Mouse (Mus musculus) CH12F3 (cell line): ENCODE measurements around the gene Calm1.

Experiments used
- in situ Hi-C: fragments of 300-500 bp; cut with MboI; formaldehyde crosslinking; loops from 2 replicates; pipeline ENCODE4 v1.14.3; 2020; ENCODE audit warnings: low sequenced_read_pairs

Gene Calm1

DNA sequence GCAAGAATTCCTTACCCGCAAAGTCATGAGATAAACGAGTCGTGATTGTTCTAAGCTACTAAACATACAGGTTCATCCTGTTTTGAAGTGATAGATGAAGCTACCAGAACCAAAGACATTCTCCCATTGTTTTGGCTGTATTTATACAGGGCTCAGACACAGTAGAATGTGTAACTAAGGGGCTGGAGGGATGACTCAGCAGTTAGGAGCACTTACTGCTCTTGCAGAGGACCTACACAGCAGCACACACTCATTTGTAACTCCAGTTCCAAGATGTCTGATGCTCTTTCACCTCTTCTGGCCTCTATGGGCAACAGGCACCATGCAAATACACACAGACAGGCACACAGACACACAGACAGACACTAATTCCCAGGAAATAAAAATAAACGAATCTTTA is 20.8 kb downstream of the Calm1 start:
- in situ Hi-C loops = no loop called here

DNA sequence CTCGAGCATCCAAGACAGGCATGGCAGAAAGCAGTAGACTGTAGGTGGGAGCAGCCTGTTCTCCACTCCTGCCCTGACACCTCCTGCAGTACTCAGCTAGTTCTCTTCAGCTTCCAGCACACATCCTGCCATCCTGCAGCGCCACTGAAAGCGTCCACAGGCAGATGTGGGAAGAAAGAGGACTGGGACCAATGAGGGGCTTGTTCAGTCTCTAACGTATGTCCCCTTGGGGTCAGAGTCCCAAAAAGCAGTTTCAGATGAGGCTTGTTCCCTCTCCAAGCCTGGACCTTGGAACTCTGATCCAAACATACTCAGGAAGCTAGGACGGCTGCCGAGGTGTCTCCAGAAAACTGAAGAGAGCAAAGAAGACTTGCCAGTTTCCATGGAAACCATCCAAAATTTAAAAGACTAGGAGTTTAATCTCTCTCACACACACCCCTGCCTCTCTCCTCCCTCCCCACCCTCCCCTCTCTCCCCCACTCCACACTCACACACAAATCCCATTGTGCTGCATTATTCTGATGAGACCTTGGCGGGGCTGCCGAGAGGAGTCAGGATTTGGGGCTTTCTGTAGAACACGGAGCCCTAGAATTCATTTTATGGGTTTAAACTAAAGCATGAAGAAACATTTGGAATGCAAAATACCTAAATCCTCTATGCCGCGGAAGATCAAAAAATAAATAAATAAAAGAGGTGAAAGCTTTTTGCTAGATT is 22.5 kb downstream of the Calm1 start:
- in situ Hi-C loops = no loop called here

DNA sequence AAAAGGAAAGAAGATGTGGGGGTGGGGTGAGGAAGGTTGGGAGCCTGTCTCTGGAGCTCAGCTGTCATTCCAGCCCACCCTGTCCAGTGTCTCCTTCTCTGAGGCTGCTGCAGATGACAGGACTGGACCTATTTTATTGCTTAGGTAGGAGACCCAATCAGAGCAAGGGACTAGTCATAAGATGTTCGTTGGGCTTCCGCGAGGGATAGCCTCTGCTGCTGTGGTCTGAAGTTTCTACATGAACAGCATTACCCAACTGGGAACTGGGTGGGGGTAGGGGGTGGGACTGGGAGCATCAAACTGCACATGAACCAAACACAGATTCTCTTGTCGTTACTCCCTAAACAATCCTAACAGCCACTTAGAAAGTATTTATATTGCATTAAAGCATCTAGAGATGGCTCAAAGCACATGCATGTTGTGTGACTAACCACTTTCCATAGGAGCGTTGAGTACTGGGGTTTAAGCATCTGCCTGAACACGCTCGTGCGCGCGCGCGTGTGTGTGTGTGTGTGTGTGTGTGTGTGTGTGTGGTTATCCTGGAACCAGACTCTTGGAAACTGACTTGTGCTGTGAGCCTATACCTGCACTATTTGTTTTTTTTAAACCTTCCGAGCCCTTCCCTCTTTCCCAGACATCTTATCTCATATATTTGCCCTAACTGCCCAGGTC is 23.2 kb downstream of the Calm1 start:
- in situ Hi-C loops = no loop called here

DNA sequence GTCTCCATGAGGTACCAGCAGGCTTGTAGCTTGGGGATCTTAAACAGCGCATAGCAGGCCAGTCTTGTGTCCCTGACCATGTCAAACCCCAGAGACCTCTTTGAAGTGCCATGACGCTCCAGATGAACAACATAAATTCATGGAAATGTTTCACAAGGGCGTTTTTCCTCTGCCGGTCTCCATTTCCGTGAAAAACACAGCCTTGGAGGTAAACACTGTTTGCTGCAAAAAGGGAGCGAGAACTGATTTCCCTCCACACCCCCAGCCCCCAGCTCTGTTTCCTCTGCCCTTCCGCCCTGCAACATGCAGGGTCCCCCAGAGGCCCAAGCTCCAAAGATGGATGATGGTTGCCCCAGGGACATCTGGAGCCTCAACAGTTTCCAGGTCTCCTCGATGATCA is 24.3 kb downstream of the Calm1 start:
- in situ Hi-C loops = no loop called here

DNA sequence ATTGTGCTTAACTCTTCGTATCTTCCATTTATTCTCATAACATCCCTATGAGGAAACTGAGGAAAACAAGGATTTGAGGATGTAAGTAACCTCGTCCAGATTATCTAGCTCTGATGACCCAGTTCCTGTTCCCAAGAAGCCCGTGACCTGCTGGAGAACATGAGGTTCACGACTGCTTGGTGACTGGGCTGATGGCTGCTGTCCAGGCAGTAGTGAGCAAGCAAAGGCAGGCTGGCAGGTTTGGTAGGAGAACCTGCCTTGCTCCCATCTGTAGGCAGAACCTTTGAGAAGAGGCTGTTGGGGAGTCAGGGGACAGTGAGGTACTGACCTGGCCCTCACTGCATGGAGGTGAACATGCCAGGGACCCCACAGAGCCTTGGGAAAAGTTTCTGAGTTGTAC is 26.0 kb downstream of the Calm1 start:
- in situ Hi-C loops = no loop called here

DNA sequence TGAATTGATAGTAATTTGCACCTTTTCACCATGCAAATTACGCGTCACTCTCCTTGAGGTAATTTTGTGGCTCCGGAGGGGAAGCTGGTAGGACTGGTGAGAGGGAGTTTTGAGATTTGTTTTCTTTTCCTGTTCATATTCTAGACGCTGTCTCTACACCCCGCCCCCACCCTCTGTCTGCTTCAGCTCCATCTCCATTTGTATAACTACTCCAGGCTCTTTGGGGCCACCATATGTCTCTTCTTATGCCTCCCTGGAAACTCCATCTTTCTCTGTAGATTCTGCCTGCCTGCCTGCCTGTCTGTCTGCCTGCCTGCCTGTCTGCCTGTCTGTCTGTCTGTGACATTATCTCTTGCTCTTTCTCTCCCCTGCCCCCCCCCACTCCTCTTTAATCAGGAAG is 26.8 kb downstream of the Calm1 start:
- in situ Hi-C loops = no loop called here

DNA sequence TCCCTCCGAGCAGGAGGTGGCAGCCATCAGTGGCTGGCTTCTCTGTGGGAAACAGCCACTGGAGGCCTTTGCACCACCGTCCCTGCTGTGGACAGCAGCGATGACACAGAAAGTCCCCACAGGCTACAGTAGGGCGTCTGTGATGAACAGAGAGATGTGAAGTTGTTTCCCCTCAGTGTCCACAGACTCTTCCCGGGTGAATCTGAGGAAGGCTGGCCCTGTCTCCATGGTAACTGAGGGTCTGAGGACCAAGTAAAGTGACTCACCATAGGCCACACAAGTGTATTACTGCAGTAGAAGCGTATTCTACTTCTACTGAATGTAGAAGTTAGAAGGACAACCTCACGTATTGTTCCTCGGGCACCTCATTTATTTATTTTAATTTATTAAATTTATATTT is 27.4 kb downstream of the Calm1 start:
- in situ Hi-C loops = no loop called here

DNA sequence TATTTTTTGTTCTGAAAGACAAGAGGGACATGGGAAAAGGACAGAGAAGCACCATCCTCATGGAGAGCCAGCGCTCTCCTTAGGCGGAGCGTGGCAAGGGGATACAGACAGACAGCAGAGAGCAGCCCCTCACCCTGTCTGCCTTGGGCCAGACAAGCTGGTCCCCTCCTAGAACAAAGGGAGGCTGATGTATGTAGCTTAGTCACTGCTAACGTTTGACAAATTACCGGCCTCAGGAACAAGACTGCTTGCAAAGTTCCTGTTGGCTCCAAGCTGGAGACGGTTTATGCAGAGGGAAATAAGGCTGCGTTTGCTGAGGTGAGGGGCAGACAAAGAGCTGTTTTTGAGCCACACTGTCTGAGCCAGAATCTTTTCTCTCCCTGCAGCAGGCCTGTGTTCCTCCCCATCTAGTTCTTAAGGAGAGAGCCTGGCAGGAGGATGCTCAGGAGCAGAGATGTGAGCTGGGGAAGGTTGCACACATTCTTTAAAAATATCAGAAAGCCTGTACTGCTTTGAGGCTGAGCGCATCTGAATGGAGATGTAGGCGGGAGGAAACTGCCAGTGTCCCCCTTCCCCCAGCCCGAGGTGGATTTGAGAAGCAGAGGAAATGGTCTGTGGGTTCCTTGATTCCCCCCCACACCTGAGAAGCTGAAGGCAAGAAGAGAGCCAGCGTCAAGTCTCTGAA is 28.9 kb downstream of the Calm1 start:
- in situ Hi-C loops = no loop called here

DNA sequence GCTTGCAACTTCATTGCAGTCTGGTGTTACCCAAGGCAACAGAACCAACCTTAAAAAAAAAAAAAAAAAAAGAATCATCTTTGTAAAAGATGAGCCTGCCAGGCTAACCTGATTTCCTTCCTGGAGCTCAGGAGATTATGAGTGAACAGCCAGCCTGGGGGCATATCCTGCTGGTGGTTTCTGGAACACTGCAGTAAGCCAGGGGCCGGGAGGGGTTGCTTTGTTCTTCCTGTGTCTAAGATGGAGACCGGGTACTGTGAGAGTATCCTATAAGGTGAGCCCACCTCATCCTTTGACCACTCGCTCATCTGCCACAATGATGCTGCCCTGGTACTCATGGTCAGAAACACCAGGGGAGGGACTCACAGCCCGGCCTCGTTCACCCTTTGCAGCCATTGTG is 35.0 kb downstream of the Calm1 start:
- in situ Hi-C loops = no loop called here

DNA sequence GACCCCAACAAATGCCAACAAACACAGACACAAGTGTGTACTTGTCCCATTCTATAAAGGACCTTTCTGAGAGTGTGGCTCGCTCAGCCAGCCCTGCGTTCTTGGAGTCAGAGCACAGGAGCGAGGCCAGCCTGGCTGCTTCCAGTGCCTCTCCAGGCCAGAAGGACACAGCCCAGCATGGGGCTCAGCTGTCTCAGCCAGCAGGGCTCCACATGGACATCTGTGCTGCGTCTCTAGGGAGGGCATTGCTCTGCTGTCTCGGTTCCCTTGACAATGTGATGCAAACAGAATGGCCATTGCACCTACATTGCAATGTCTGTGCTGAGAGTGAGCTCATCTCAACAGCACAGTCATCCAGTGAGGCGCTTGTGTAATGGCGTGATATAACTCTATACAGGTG is 35.7 kb downstream of the Calm1 start:
- in situ Hi-C loops = no loop called here

DNA sequence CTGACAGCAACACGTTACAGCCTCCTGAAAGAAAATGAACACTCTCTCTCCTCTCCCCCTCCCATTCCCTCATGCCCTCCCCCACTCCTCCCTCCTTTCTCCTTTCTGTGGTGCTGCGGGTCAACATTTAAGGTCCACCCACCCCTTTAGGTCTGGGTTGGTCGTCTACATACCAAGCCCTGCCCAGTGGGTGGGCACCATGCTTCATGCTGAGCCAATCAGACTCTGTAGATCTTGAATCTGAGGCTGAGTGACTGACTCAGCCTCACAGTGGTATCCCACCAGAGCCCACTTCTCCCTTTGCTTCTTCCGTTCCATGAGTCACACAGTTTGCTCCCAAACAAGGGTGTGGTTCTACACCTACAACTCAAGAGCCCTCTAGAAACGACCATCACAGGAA is 36.2 kb downstream of the Calm1 start:
- in situ Hi-C loops = no loop called here

DNA sequence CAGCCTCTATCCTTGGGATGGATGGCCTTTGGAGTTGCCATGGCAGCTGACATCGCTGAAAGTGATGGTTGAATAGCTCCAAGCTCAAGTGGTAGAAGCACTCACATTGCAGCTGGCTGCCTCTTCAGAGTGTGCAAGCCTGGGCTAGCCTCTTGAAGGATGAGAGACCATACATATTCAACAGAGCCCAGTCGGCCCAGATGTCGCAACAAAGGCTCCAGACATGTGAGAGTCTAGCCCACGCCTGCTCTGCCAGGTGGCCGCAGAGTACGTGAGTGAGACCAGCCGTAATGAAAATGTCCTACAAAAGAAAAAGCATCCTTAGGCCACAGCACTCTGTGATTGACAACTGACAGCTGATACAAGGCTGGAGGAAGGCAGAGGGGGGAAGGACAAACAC is 40.2 kb downstream of the Calm1 start:
- in situ Hi-C loops = no loop called here

DNA sequence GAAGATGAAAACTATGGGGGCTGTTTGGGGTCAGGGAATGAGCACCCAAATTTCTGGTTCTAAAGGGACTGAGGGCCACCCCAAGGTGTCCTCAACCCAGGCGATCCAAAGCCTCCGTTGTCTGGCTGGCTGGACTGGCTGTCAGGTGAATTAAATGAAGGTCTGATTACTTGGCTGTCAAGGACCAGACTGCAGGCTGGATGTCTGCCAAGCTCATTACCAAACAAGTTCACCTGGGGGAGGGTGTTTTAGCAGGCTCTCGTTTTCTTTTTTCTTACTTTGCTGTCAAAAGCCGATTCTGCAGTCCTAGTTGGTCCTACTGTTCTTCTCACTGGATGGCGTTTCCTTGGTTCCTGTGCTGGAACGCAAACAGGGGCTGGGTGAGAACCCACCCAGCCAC is 40.6 kb downstream of the Calm1 start:
- in situ Hi-C loops = no loop called here

DNA sequence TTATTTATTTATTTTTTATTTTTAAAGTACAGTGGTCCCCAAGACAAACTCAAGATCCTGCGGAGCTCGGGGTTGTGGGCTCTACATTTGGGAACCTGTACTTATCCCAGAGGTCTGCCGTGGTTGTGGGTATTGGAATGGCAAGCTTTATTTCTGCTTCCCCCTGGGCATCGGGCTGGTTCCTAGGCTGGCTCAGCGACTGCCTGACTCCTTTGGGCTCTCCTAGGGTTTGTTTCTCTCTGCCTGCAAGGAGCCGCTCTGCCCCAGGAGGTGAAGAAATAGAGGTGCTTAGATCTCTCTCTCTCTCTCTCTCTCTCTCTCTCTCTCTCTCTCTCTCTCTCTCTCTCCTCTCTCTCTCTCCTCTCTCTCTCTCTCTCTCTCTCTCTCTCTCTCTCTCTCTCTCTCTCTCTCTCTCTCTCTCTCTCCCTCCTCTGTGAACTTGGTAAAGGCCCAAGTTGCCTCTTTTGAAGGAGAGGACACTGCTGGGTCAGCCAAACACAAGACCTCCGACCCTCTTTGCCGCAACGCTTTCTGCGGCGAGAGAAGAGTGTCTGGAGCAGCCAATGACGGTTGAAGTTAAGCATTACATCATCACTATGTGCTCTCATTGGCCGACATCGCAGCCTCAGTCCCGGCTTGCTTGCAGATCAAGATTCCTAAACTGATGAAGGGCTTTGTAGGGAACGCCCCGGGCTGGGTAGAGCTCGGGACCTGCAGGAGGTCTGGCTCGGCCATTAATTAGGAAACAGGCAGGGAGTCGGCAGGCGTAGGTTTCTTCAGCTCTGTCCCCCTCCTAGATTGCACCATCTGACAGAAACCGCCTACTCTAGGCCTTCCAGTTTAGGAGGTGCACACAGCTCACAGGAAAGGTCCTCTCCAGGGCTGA is 42.9 kb downstream of the Calm1 start:
- in situ Hi-C loops = no loop called here

DNA sequence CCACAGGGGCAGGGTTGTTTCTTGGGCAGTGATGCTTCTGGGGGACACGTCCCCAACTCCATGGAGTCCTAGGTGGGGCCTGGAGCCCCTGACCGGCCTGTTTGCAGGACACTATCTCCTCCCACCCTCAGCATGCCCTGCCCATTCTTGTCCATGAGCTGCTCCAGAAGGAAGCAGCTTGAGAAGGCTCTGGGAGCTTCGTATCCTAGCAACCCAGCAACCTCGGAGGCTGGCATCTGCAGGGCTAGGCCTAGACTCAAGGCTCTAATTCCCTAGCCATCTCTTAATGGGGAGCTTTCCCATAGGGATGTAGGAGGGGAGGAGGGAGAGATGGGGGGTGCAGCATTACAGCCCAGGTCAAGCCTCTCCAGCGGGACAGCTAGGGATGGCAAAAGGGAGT is 45.3 kb downstream of the Calm1 start:
- in situ Hi-C loops = no loop called here

DNA sequence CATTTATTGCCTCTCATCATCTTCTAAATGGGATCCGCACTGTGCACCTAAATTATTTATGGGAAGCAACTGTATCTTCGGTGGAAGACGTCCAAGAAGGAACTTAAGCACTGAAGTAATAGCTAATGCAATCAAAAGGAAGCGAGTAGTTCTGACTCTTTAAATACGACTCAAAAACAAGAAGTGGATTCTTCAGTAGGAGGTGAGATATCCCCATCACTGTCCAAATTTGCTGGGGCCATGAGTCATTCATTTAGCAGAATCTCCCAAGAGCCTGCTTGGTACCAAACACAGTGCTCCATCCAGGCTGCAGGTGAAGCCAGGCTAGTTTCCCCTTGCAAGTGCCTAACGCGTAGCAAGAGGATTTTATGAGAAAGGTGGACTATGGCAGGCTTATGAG is 49.9 kb downstream of the Calm1 start:
- in situ Hi-C loops = no loop called here

DNA sequence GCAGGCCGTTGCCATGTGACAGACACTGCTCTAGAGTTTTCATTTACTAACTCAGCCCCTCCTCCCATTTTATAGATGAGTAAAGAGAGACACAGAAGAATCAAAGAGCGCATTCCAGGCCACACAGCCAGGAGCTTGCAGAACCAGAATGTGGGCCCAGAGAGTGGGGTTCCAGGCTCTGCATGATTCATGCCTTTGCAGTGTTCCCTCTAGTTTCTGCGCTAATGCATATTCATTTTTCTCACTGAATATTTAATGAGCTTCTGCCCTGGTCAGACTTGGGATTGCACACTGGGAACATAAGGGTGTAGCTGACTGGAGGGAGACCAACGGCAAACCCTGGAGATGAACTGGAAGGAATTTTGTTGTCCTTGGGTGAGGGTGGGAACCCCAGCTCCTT is 55.2 kb downstream of the Calm1 start:
- in situ Hi-C loops = no loop called here

DNA sequence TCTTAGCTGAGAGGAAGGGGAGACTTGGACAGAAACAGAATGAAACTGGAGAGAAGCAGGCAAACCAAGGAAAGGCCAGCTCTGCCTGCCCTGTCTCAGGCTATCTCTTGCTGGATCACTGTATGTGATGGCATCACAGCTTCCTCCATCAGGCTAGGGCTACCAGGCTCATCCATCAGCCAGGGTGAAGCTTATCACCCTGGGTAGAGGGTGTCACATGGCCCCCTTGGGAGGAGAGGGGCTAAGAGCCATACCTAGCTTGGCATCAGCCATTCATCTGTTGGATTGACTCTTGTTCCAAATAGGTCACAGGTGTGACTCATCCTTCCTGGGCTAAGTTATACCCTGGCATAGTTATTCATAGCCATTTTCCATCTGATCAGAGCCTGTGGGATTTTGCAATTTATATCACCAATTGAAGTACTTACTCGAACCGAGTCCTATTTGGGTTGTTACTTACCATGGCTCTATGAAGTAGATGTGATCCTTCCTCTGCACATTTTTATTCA is 56.3 kb downstream of the Calm1 start:
- in situ Hi-C loops = no loop called here

DNA sequence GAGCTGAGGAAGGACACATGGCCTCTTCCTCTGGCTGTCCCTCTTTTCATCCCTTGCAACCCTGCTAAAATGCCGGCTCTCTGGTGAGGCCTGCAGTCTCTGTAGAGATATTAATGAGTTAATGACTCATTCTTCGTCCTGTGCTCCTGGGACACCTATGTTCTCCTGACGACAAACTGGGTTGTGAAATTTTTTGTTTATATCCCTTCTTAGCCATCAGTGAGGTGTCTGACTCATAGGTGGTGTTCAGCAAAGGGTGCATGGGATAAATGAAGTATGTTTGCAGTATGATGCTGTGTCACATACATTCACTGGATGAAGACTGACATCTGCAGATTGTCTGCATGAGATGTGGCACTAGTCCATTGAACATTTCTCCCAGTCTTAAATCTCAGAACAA is 58.5 kb downstream of the Calm1 start:
- in situ Hi-C loops = no loop called here
